Mouse (Mus musculus): ENCODE measurements at regions not wholly inside any gene's neighbourhood (a gene's known extent, or its start where the extent isn't known, plus 50 kb on each side); places are given as distances from the start of the nearest gene placed in this dataset.
"Not testable (repeated sequence)": the region's sequence is repeated elsewhere in the genome, so short reads cannot be mapped to it uniquely, and the experiment has no call there.

- Histone ChIP-seq H3K4me2 (no peak overlapping the region), H3K36me3 (no peaks in the 10 kb centered on the region), H3K4me3 (no peak overlapping the region), H3K27me3 (replicated peaks) (no peaks in the 10 kb centered on the region), H3K4me1 (0 out of 2 replicates have a peak, but pooled peaks cover 3% of the 10 kb centered on the region), H3K9ac (no peak overlapping the region), H3K9me3 (no peaks in the 10 kb centered on the region), H3K27ac (replicated peaks) (peak overlapping the region; percentile 32; the same call in 1 of the 2 replicates)
- peak; percentile 46; the same call in 1 of the 2 replicates for ATAC-seq (ENCODE audit: extremely low read depth, insufficient number of reproducible peaks, low FRiP score, low TSS enrichment)
Measured at GRCm38 (mm10) chr16:86252630-86253029, 351.0 kb upstream of the Adamts5 start.

- no peak overlapping the region for H3K27ac ChIP-seq (replicated peaks)
- 0 out of 2 replicates have a peak, but pooled peaks cover 3% of the 10 kb centered on the region for H3K4me1 ChIP-seq
- H3K9me3 ChIP-seq = no peaks in the 10 kb centered on the region
- ATAC-seq (ENCODE audit: extremely low read depth, insufficient number of reproducible peaks, low FRiP score, low TSS enrichment) = no peak
- no peak overlapping the region for H3K4me2 ChIP-seq
- no peak overlapping the region for H3K9ac ChIP-seq
- H3K36me3 ChIP-seq = no peaks in the 10 kb centered on the region
- WGBS = 78% methylated on average over 6 of the region's 6 CpGs
- no peak overlapping the region for H3K4me3 ChIP-seq
- H3K27me3 ChIP-seq (replicated peaks) = no peaks in the 10 kb centered on the region
Measured at GRCm38 (mm10) chr16:86250021-86250420, 348.4 kb upstream of the Adamts5 start.

- H3K4me2 ChIP-seq = no peak overlapping the region
- 67% methylated on average over 2 of the region's 2 CpGs for whole genome bisulfite sequencing
- no peak overlapping the region for H3K27ac ChIP-seq (replicated peaks)
- H3K36me3 ChIP-seq = no peaks in the 10 kb centered on the region
- no peaks in the 10 kb centered on the region for H3K27me3 ChIP-seq (replicated peaks)
- H3K4me1 ChIP-seq = no peaks in the 10 kb centered on the region
- H3K9me3 ChIP-seq = no peaks in the 10 kb centered on the region
- no peak overlapping the region for H3K4me3 ChIP-seq
- ATAC-seq (ENCODE audit: extremely low read depth, insufficient number of reproducible peaks, low FRiP score, low TSS enrichment) = no peak
- H3K9ac ChIP-seq = no peak overlapping the region
Measured at GRCm38 (mm10) chr16:86244191-86244590, 342.6 kb upstream of the Adamts5 start.

GRCm38 (mm10) chr16:86242766-86243510 lies 341.3 kb upstream of the Adamts5 start:
- H3K36me3 ChIP-seq = no peaks in the 10 kb centered on the region
- 66% methylated on average over 3 of the region's 3 CpGs for WGBS
- no peak overlapping the region for H3K4me2 ChIP-seq
- no peak overlapping the region for H3K4me3 ChIP-seq
- no peak for ATAC-seq (ENCODE audit: extremely low read depth, insufficient number of reproducible peaks, low FRiP score, low TSS enrichment)
- H3K9me3 ChIP-seq = no peaks in the 10 kb centered on the region
- no peak overlapping the region for H3K9ac ChIP-seq
- H3K27ac ChIP-seq (replicated peaks) = no peak overlapping the region
- H3K27me3 ChIP-seq (replicated peaks) = no peaks in the 10 kb centered on the region
- no peaks in the 10 kb centered on the region for H3K4me1 ChIP-seq

- 0 out of 2 replicates have a peak, but pooled peaks cover 2% of the 10 kb centered on the region for H3K4me1 ChIP-seq
- H3K4me3 ChIP-seq = no peak overlapping the region
- no peak overlapping the region for H3K4me2 ChIP-seq
- no peaks in the 10 kb centered on the region for H3K9me3 ChIP-seq
- no peaks in the 10 kb centered on the region for H3K36me3 ChIP-seq
- H3K9ac ChIP-seq = no peak overlapping the region
- H3K27me3 ChIP-seq (replicated peaks) = no peaks in the 10 kb centered on the region
- no peak for ATAC-seq (ENCODE audit: extremely low read depth, insufficient number of reproducible peaks, low FRiP score, low TSS enrichment)
- H3K27ac ChIP-seq (replicated peaks) = no peak overlapping the region
- 61% methylated on average over 3 of the region's 3 CpGs for WGBS
Measured at GRCm38 (mm10) chr16:86222997-86223396, 321.4 kb upstream of the Adamts5 start.

DNA sequence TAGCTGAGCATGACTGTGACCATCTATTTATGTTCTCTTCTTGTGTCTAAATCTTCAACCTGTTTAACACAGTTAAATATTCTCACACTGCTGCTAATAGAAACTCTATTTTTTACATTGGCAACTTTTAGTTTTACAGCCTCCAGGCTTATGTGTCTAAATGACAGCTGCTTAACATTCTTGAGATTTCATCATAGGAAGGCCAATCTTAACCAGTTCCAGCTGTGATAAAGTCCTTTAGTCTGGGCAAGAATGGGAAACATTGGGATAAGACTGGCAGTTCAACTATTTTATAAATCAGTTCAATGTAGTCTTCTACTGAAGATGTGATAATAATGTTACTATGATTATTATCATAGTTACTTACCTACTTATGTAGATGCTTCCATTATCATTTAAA lies 308.9 kb upstream of the Adamts5 start:
- Histone ChIP-seq H3K27me3 (replicated peaks) (no peaks in the 10 kb centered on the region), H3K4me3 (no peak overlapping the region), H3K36me3 (no peaks in the 10 kb centered on the region), H3K4me1 (no peaks in the 10 kb centered on the region), H3K27ac (replicated peaks) (no peak overlapping the region), H3K9ac (no peak overlapping the region), H3K4me2 (no peak overlapping the region), H3K9me3 (no peaks in the 10 kb centered on the region)
- ATAC-seq (ENCODE audit: extremely low read depth, insufficient number of reproducible peaks, low FRiP score, low TSS enrichment) = no peak

- no peaks in the 10 kb centered on the region for H3K9me3 ChIP-seq
- H3K4me1 ChIP-seq = no peaks in the 10 kb centered on the region
- ATAC-seq (ENCODE audit: extremely low read depth, insufficient number of reproducible peaks, low FRiP score, low TSS enrichment) = no peak
- H3K27me3 ChIP-seq (replicated peaks) = no peaks in the 10 kb centered on the region
- no peak overlapping the region for H3K9ac ChIP-seq
- no peak overlapping the region for H3K27ac ChIP-seq (replicated peaks)
- H3K4me2 ChIP-seq = no peak overlapping the region
- H3K36me3 ChIP-seq = no peaks in the 10 kb centered on the region
- H3K4me3 ChIP-seq = no peak overlapping the region
Measured at GRCm38 (mm10) chr16:86209319-86209718, 307.7 kb upstream of the Adamts5 start.

GRCm38 (mm10) chr16:86189874-86190273 lies 288.2 kb upstream of the Adamts5 start:
- H3K4me2 ChIP-seq = no peak overlapping the region
- H3K27ac ChIP-seq (replicated peaks) = no peak overlapping the region
- no peak overlapping the region for H3K9ac ChIP-seq
- whole genome bisulfite sequencing = 76% methylated on average over 1 of the region's 1 CpGs
- no peak for ATAC-seq (ENCODE audit: extremely low read depth, insufficient number of reproducible peaks, low FRiP score, low TSS enrichment)
- no peaks in the 10 kb centered on the region for H3K9me3 ChIP-seq
- no peaks in the 10 kb centered on the region for H3K36me3 ChIP-seq
- H3K27me3 ChIP-seq (replicated peaks) = no peaks in the 10 kb centered on the region
- H3K4me3 ChIP-seq = no peak overlapping the region
- H3K4me1 ChIP-seq = no peaks in the 10 kb centered on the region

DNA sequence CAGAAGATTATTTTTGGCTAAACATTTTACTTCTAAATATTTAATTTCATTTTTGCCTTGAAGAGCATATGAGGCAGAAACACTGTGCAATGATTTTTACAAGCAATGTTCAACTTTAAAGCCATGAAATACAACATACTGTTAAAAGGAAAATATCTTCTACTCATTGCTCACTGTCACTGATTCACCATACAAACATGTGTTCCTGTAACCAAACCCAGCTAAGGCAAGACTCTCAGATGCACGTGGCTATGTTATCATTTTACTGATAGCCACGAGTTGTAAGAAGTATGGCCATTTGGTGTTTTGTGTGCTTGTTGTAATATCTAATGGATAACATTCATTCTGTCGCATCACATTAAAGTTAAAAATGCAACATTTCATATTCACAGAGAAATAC lies 287.3 kb upstream of the Adamts5 start:
- 39% methylated on average over 3 of the region's 3 CpGs for WGBS
- ATAC-seq (ENCODE audit: extremely low read depth, insufficient number of reproducible peaks, low FRiP score, low TSS enrichment) = no peak
- no peaks in the 10 kb centered on the region for H3K36me3 ChIP-seq
- H3K4me2 ChIP-seq = no peak overlapping the region
- H3K9me3 ChIP-seq = no peaks in the 10 kb centered on the region
- H3K4me3 ChIP-seq = no peak overlapping the region
- H3K9ac ChIP-seq = no peak overlapping the region
- H3K4me1 ChIP-seq = no peaks in the 10 kb centered on the region
- H3K27me3 ChIP-seq (replicated peaks) = no peaks in the 10 kb centered on the region
- no peak overlapping the region for H3K27ac ChIP-seq (replicated peaks)

GRCm38 (mm10) chr16:86187609-86188008 lies 286.0 kb upstream of the Adamts5 start:
- H3K4me2 ChIP-seq; H3K9me3 ChIP-seq; H3K36me3 ChIP-seq; H3K27ac ChIP-seq (replicated peaks); H3K4me1 ChIP-seq; H3K9ac ChIP-seq; H3K4me3 ChIP-seq; ATAC-seq (ENCODE audit: extremely low read depth, insufficient number of reproducible peaks, low FRiP score, low TSS enrichment); H3K27me3 ChIP-seq (replicated peaks): not testable (repeated sequence)
- WGBS = 74% methylated on average over 4 of the region's 4 CpGs

DNA sequence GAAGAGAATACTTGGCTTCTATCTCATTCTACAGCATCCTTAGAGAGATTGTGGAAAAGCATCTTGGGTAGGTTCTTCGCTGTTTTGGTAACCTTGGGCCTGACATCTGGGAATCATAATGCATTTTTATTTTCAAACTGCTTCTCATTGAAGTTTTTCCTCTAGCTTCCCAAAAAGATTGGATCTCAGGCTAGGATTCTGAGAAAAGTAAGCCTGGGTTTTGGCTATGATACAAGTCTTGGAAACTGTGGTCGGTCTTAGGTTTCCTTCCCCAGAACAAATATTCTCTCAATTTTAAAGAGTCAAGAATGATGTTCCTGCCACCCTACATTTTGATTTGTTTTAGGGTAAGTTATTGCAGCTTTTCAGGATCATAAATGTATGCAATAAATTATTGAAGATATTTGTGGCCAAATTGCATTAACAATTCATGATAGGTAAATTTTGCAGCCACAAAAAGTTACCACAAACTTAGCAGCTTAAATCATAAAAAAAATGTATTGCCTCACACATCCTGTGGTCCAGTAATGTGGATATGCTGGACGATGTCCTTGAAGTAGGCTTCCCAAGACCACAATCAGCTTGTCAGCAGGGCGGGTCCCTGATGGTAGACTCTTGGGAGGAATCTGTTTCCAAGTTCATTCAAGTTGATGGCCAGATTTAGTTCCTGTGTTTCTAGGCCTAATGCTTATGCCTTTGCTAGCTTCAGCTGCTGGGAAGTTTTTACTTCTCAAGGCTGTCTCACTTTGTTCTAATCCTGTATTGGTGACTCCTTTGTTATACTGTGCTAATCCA lies 257.6 kb upstream of the Adamts5 start:
- no peak overlapping the region for H3K27ac ChIP-seq (replicated peaks)
- no peaks in the 10 kb centered on the region for H3K9me3 ChIP-seq
- no peak overlapping the region for H3K4me2 ChIP-seq
- H3K9ac ChIP-seq = no peak overlapping the region
- no peaks in the 10 kb centered on the region for H3K4me1 ChIP-seq
- H3K4me3 ChIP-seq = no peak overlapping the region
- 76% methylated on average over 4 of the region's 4 CpGs for WGBS
- no peaks in the 10 kb centered on the region for H3K27me3 ChIP-seq (replicated peaks)
- H3K36me3 ChIP-seq = no peaks in the 10 kb centered on the region
- ATAC-seq (ENCODE audit: extremely low read depth, insufficient number of reproducible peaks, low FRiP score, low TSS enrichment) = no peak

DNA sequence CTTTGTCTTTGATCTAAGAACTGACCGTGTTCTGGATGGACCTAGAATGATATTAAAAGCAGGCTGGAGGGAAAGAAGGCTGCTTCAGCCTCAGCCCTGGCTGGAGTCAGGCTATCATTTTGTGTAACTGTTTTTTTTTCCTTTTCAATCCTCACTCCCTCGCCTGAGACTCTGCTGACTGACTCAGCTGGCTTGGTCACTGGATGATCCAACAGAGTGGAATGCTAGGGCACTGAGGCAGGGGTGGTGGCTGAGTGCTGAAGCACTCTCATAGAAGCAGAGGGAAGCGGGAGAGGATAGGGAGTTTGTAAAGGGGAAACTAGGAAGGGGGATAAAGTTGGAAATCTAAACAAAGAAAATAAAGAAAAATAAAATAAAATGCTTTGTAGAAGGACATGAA lies 236.5 kb upstream of the Adamts5 start:
- no peaks in the 10 kb centered on the region for H3K4me1 ChIP-seq
- no peaks in the 10 kb centered on the region for H3K27me3 ChIP-seq (replicated peaks)
- 42% methylated on average over 3 of the region's 3 CpGs for WGBS
- H3K9me3 ChIP-seq = no peaks in the 10 kb centered on the region
- H3K27ac ChIP-seq (replicated peaks) = no peak overlapping the region
- H3K36me3 ChIP-seq = no peaks in the 10 kb centered on the region
- no peak overlapping the region for H3K9ac ChIP-seq
- no peak for ATAC-seq (ENCODE audit: extremely low read depth, insufficient number of reproducible peaks, low FRiP score, low TSS enrichment)
- no peak overlapping the region for H3K4me2 ChIP-seq
- H3K4me3 ChIP-seq = no peak overlapping the region

Data from heart, embryonic 13.5 days (tissue).